Mouse (Mus musculus) heart, embryonic 11.5 days (tissue): ENCODE measurements around the gene Avpr1a. TPM values are rescaled to one million over a fixed set of nuclear protein-coding genes. Genes with fewer than 3 reads are reported as not detected.

ENCODE experiments used
- ATAC-seq: fragments of 200-750 bp; cut with Nextera tagmentation; replicated peaks from 2 replicates; pipeline ENCODE4 v1.8.0; 2017; ENCODE audit warnings: moderate library complexity; ENCODE audit not compliant: insufficient number of reproducible peaks, low FRiP score, low TSS enrichment
- H3K27ac ChIP-seq: fragments of 300-500 bp; sonication (generic); 2 replicates; pipeline ENCODE4 v1.5.1; 2014; ENCODE audit warnings: mild to moderate bottlenecking, low read depth, low read length
- H3K27me3 ChIP-seq: fragments of 300-500 bp; sonication (generic); 2 replicates; pipeline ENCODE4 v1.6.1; 2014; ENCODE audit warnings: mild to moderate bottlenecking, low read length, mixed read lengths; ENCODE audit not compliant: control insufficient read depth, insufficient read depth
- H3K36me3 ChIP-seq: fragments of 300-500 bp; sonication (generic); 2 replicates; pipeline ENCODE4 v1.6.1; 2014; ENCODE audit warnings: mild to moderate bottlenecking, low read length, moderate library complexity, mixed read lengths; ENCODE audit not compliant: control insufficient read depth, insufficient read depth
- H3K4me1 ChIP-seq: fragments of 300-500 bp; sonication (generic); 2 replicates; pipeline ENCODE4 v1.6.1; 2014; ENCODE audit warnings: low read length; ENCODE audit not compliant: control insufficient read depth, insufficient read depth
- H3K4me2 ChIP-seq: fragments of 300-500 bp; sonication (generic); 2 replicates; pipeline ENCODE4 v1.6.1; 2014; ENCODE audit warnings: mild to moderate bottlenecking, moderate library complexity
- H3K4me3 ChIP-seq: fragments of 300-500 bp; sonication (generic); 2 replicates; pipeline ENCODE4 v1.5.1; 2014; ENCODE audit warnings: low read depth, low read length
- H3K9ac ChIP-seq: fragments of 300-500 bp; sonication (generic); 2 replicates; pipeline ENCODE4 v1.6.1; 2014; ENCODE audit warnings: mild to moderate bottlenecking, low read depth, low read length, moderate library complexity
- H3K9me3 ChIP-seq: fragments of 300-500 bp; sonication (generic); replicated peaks from 2 replicates; pipeline ENCODE4 v1.6.1; 2016; ENCODE audit warnings: low read length; ENCODE audit not compliant: control insufficient read depth
- WGBS: fragments of 180-500 bp; shearing (Covaris S2); extraction: QIAGEN DNeasy Blood & Tissue Kit; methylation state at CpG from one replicate; pipeline ENCODE4 v1.1.7; 2014; ENCODE audit not compliant: insufficient replicate concordance; 5-methylcytosine and 5-hydroxymethylcytosine counted together
- polyA plus RNA-seq: library from polyadenylated mRNA; unstranded; fragments of >200 nt; fragmentation: Nextera tagmentation; extraction: Ambion mirVana; gene quantifications from 2 replicates; pipeline ENCODE4 v1.2.1, GENCODE M21; 2014

Avpr1a gene
- polyA plus RNA-seq, 1 experiment from 2014 or later, result 0.17 TPM

DNA sequence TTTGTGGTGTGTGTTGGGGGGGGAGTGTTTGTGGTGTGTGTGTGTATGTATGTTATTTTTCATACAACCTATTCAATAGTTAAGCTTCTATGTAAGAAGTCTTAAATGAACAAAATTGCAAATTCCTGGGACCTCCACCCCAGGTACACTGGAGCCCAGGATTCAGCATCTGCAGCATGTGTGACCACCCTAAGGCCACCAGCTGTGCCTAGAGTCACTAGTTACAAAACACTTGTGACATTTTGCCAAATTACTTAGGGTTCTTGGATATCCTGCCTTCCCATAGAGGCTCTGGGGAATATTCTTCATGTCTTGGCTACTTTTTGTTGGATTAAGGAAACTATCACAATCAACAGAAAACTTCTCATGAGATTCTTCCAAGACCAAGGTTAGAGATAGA, 1.6 kb downstream of the Avpr1a start:
- H3K4me2 ChIP-seq, result no peak overlapping the region
- H3K27ac ChIP-seq, result no peak overlapping the region
- H3K9me3 ChIP-seq, result no peaks in the 10 kb centered on the region
- no peak overlapping the region for H3K4me3 ChIP-seq
- H3K36me3 ChIP-seq, result no peaks in the 10 kb centered on the region
- no peak for ATAC-seq
- H3K4me1 ChIP-seq, result peaks cover 7% of the 10 kb centered on the region; the same call in 1 of the 2 replicates
- no peak overlapping the region for H3K9ac ChIP-seq
- peaks cover 30% of the 10 kb centered on the region for H3K27me3 ChIP-seq

DNA sequence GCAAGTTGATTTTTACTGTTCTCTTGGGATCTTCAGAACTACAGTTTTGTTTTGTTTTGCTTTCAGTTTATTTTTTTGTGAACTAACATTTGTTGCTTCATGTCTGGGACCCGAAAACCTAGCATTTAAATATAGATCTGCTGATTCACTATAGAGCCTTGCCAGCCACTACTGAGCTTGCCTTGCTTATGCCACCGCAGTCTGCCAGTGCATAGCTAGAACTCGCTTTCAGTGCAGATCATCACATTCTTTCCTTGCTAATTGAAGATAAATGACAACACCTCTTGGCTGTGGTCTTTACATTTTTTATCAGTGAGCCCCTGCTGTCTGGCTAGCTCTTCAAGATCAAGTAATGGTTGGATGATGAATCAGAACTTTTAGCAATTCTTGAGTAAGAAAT, 5.2 kb downstream of the Avpr1a start:
- H3K27me3 ChIP-seq, result peaks cover 20% of the 10 kb centered on the region
- H3K9ac ChIP-seq, result no peak overlapping the region
- 53% methylated on average over 3 of the region's 3 CpGs for WGBS
- ATAC-seq, result no peak
- H3K9me3 ChIP-seq, result no peaks in the 10 kb centered on the region
- 0 out of 2 replicates have a peak, but pooled peaks cover 2% of the 10 kb centered on the region for H3K4me1 ChIP-seq
- no peak overlapping the region for H3K4me3 ChIP-seq
- H3K36me3 ChIP-seq, result no peaks in the 10 kb centered on the region
- H3K4me2 ChIP-seq, result no peak overlapping the region
- H3K27ac ChIP-seq, result no peak overlapping the region

DNA sequence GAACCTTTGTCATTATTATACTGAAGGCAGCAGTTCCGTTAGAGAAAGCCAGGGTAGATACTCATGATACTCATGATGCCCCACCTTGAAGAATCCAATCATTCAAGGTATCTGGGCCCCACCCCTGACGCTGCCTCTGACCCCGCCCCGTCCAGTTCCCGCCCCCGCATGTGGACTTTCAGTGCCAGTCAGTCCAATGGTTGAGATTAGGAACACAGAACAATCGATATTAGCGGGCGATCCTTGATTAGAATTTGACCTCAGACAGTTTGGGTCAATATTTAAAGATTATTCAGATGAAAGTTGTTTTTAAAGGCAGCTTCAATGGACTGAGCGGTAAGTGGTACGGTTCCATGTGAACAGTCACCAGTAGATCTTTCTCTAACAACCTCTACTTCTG, 7.5 kb downstream of the Avpr1a start:
- Histone ChIP-seq H3K9me3 (no peaks in the 10 kb centered on the region), H3K4me2 (no peak overlapping the region), H3K4me1 (no peaks in the 10 kb centered on the region), H3K9ac (no peak overlapping the region), H3K4me3 (no peak overlapping the region), H3K27me3 (peaks cover 2% of the 10 kb centered on the region; the same call in 1 of the 2 replicates), H3K36me3 (no peaks in the 10 kb centered on the region), H3K27ac (no peak overlapping the region)
- ATAC-seq, result no peak
- WGBS, result 85% methylated on average over 11 of the region's 11 CpGs

DNA sequence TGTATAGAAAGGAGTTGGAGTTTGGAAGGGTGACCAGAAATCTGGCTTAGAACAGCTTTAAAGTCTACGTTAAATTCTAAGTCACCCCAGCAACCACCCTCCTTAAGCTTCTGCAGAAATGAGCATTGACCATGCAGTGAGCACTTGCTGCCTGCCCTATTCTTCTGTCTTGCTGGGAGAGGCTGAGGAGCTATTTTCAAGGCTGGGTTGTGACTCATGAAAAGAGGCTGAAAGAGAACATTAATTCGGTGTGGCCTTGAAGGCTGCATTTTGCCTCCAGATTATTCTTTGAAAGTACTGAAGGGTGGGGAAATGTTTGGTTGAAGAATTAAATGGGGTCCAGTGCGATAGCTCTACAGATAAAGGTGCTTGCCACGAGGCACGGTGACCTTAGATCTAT, 28.5 kb downstream of the Avpr1a start:
- Histone ChIP-seq H3K27ac (no peak overlapping the region), H3K36me3 (no peaks in the 10 kb centered on the region), H3K4me2 (no peak overlapping the region), H3K27me3 (no peaks in the 10 kb centered on the region), H3K9ac (no peak overlapping the region), H3K4me1 (no peaks in the 10 kb centered on the region), H3K9me3 (no peaks in the 10 kb centered on the region), H3K4me3 (no peak overlapping the region)
- no peak for ATAC-seq
- 78% methylated on average over 5 of the region's 5 CpGs for WGBS

DNA sequence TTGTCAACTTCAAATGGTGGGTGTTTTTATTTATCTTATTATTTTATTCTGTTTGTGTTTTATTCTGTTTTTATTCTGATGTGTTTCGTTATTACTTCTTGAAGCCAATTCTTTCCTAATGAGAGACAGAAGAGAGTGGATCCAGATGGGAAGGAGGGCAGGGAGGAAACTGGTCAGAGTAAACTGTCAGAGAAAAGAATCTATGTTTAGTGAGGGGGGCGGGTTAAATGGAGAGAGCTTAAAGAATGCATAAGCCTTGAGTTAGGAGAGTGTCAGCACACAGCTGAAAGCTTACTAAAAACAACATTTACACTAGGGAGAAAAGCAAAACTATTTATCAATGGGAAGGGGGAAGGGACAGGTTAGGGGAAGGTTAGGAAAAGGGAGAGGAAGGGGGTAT, 50.3 kb downstream of the Avpr1a start:
- Histone ChIP-seq H3K9me3 (no peaks in the 10 kb centered on the region), H3K4me1 (no peaks in the 10 kb centered on the region), H3K4me2 (no peak overlapping the region), H3K9ac (no peak overlapping the region), H3K27me3 (no peaks in the 10 kb centered on the region), H3K36me3 (no peaks in the 10 kb centered on the region), H3K4me3 (no peak overlapping the region), H3K27ac (no peak overlapping the region)
- 58% methylated on average over 2 of the region's 2 CpGs for WGBS
- no peak for ATAC-seq

DNA sequence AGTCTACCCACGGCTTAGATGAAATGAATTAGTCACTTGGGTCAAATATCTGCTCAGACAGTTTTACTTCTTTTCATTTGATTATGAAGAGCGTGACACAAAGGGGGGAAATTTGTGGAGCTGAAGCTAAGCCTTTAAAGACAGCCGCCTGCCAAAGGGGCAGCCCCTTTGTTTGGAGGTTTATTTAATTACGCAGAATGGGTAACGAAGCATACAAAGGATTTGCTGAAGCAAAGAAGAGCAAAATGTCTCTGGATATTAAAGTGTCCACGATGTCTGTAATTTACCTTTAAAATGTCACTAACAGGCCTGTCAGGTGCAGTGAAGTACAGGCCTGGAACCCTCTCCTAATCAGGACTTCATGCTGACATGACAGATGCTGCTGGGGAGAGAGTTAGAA, 51.0 kb downstream of the Avpr1a start:
- ATAC-seq, result no peak
- 79% methylated on average over 6 of the region's 6 CpGs for WGBS

More for the DNA sequence above, 51.0 kb downstream of the Avpr1a start:
- Histone ChIP-seq H3K36me3 (no peaks in the 10 kb centered on the region), H3K4me1 (no peaks in the 10 kb centered on the region), H3K4me2 (no peak overlapping the region), H3K9me3 (no peaks in the 10 kb centered on the region), H3K27me3 (no peaks in the 10 kb centered on the region), H3K4me3 (no peak overlapping the region), H3K27ac (no peak overlapping the region), H3K9ac (no peak overlapping the region)

Other genes with a start within 250 kb of the Avpr1a start
- 3.2 and 3.9 TPM in 2 replicates for gene Ppm1h, start 230.3 kb downstream of the Avpr1a start, polyA plus RNA-seq